Mouse (Mus musculus) lung, adult 2 months (tissue): ENCODE data around the gene Fam90a1b. TPM values are rescaled to one million over a fixed set of nuclear protein-coding genes. Genes with fewer than 3 reads are reported as not detected.
A peak's percentile ranks its signal among the peaks of the same experiment; 100 is the strongest.
"Not testable (repeated sequence)": the region's sequence is repeated elsewhere in the genome, so short reads cannot be mapped to it uniquely, and the experiment has no call there.

Experiments used
- DNase-seq: peaks from one replicate; pipeline ENCODE4 v3.0.0; 2022
- H3K4me1 ChIP-seq: fragments of 200-500 bp; 2 replicates; pipeline ENCODE4 v1.6.1; 2011; ENCODE audit warnings: low read length; ENCODE audit not compliant: control insufficient read depth, insufficient read depth
- H3K4me3 ChIP-seq: fragments of 200-500 bp; replicated peaks from 2 replicates; pipeline ENCODE3; 2011; ENCODE audit warnings: low read depth, mild to moderate bottlenecking, control low read depth, low read length; ENCODE audit errors: extremely low read depth
- CTCF ChIP-seq: fragments of 200-500 bp; IDR thresholded peaks from 2 replicates; pipeline ENCODE4 v1.5.1; 2011; ENCODE audit warnings: mild to moderate bottlenecking, low read length, control low read depth; ENCODE audit not compliant: insufficient read depth
- POLR2A ChIP-seq: fragments of 200-500 bp; IDR thresholded peaks from 2 replicates; pipeline ENCODE4 v1.6.1; 2011; ENCODE audit warnings: low read depth, mild to moderate bottlenecking, control low read depth, low read length, borderline replicate concordance; ENCODE audit errors: extremely low read depth
- WGBS: fragments of 180-500 bp; shearing (Covaris S2); methylation state at CpG from one replicate; pipeline ENCODE4 v1.1.7; 2018; 5-methylcytosine and 5-hydroxymethylcytosine counted together
- polyA plus RNA-seq: library from polyadenylated mRNA; depleted of rRNA; stranded (reverse); fragments of >200 nt; gene quantifications from 2 replicates; pipeline ENCODE4 v1.2.3, GENCODE M21; 2012; rRNA removed

Fam90a1b gene
- polyA plus RNA-seq = not detected in 2 replicates

GRCm38 (mm10) chrX:94366670-94367241, at the start of gene Fam90a1b, which contains the start of gene Apoo:
TSS of gene Fam90a1b (minus strand) at chrX:94366777.
TSS of gene Apoo (plus strand) at chrX:94367117.
- Histone ChIP-seq H3K4me1 (no peaks in the 10 kb centered on the region), H3K4me3 (peak within 1 kb of the TSS; percentile 74)
- WGBS = 27% methylated on average over 46 of the region's 46 CpGs
- DNase-seq = peak; percentile 93
- TF ChIP-seq CTCF = peak; percentile 59
- peak; percentile 21; the same call in 1 of the 2 replicates for TF ChIP-seq POLR2A

- DNase-seq = no peak
- no peak for TF ChIP-seq CTCF
- no peak for TF ChIP-seq POLR2A
- WGBS = 53% methylated on average over 3 of the region's 3 CpGs
These were observed 42.4 kb upstream of the Fam90a1b start for GRCm38 (mm10) chrX:94408975-94409374.

DNA sequence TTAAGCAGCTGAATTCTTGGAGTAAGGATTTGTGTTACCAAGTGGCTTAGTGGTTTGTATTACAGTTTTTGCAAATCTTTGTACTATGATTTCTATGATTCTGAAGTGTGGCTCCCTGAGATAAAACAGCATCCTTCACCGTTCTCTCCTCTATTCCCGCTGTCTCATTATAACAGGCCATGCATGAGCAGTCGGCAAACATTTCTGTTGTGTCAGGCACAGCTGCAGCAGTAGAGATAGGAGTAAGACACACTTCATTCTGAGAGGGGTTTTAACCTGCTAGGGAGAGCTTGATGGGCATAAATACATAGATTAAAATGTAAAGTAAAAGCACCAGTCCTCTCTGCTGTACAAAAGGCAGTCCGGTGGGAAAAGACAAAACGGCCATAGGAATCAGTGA, 12.2 kb upstream of the Fam90a1b start:
- Histone ChIP-seq H3K4me1 (no peaks in the 10 kb centered on the region), H3K4me3 (no peak overlapping the region)
- no peak for DNase-seq
- WGBS = 85% methylated on average over 5 of the region's 5 CpGs
- TF ChIP-seq CTCF = no peak
- TF ChIP-seq POLR2A = no peak

More at GRCm38 (mm10) chrX:94408975-94409374, 42.4 kb upstream of the Fam90a1b start:
- H3K4me3 ChIP-seq = no peak overlapping the region
- peaks cover 2% of the 10 kb centered on the region for H3K4me1 ChIP-seq

GRCm38 (mm10) chrX:94367248-94367647, 671 bp upstream of the Fam90a1b start:
- TF ChIP-seq CTCF = no peak
- no peak for TF ChIP-seq POLR2A
- Histone ChIP-seq H3K4me3 (peak overlapping the region; percentile 74), H3K4me1 (no peaks in the 10 kb centered on the region)
- DNase-seq = no peak
- WGBS = 30% methylated on average over 17 of the region's 17 CpGs

DNA sequence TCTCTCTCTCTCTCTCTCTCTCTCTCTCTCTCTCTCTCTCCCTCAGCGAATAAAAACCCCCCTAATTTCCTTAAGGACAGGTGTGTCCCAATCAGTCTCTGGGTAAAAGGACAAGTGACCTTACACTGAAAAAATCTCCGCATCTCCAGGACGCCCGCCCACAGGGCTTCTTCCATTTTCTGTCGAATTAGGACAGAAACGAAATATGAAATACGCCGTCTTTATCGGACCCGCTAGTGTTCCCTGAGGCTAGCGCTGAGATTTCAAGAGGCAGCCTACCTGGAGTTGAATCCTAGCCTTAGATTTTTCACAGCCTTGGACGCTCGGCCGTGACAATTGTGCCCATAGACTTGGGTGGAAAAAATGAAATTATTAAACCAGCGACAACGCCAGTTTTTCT, 548 bp downstream of the Fam90a1b start:
- WGBS = 30% methylated on average over 16 of the region's 16 CpGs
- DNase-seq = peak; percentile 22
- Histone ChIP-seq H3K4me1 (no peaks in the 10 kb centered on the region), H3K4me3 (no peak overlapping the region)
- TF ChIP-seq POLR2A (no peak), CTCF (no peak)

- peak; percentile 5 for DNase-seq
- H3K4me1 ChIP-seq = no peaks in the 10 kb centered on the region
- no peak overlapping the region for H3K4me3 ChIP-seq
- TF ChIP-seq CTCF (no peak), POLR2A (no peak)
- 44% methylated on average over 14 of the region's 14 CpGs for WGBS
These were observed 1.1 kb downstream of the Fam90a1b start for GRCm38 (mm10) chrX:94365381-94365925.

DNA sequence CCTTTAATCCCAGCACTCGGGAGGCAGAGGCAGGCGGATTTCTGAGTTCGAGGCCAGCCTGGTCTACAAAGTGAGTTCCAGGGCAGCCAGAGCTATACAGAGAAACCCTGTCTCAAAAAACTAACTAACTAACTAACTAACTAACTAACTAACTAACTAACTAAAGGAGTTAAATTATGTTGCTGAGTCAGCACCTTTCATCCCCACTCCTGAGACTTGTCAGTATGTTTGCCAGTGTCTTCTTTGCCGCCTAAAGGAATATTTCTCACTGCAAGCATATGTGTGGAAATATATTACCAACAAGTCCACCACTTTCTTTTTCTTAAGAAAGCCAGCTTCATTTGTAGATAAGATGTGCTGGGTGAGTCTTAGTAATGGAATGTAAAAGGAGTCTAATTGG, 22.9 kb downstream of the Fam90a1b start:
- WGBS = 88% methylated on average over 4 of the region's 4 CpGs
- DNase-seq, H3K4me1 ChIP-seq, H3K4me3 ChIP-seq: not testable (repeated sequence)

DNA sequence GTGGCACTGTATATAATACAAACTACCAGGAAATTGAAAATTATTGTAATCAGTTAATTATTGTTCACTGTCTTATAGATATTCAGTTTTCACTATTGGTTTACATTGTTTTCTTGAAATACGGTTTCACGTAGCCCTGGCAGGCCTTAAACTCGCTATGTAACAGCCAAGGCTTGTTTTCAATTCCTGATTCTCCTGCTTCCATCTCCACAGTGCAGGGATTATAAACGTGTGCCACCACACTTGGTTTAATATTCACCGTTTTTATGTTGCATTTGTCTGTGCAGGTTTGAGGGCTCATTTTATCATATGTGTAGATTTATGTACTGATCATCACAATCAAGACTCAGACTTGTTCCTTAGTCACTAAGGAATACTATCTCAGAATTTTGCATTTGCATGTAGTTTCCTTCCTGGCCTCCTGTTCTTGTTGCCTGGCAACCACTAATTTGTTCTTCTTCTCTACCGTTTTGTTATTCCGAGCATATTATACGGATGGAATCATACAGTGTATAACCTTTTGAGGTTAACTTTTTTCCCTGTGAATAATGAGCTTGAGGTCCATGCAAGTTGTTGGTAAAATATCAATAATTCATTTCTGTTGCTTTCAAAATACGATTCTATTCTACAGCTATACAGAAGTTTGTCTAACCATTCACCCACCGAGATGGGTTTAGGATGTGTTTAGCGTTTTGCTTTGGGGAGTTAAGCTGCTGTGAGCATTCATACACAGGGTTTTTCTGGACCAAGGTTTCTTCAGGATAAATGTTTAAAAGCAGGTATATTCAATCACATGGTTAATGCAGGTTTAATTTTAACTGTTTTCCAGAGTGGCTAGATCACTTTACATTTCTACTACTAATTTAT, 45.3 kb downstream of the Fam90a1b start:
- 81% methylated on average over 11 of the region's 11 CpGs for WGBS
- Histone ChIP-seq H3K4me3 (no peak overlapping the region), H3K4me1 (no peaks in the 10 kb centered on the region)
- TF ChIP-seq POLR2A = no peak
- TF ChIP-seq CTCF = no peak
- DNase-seq = no peak

Other genes with a start within 250 kb of the Fam90a1b start
- gene Zfx, start 243.1 kb downstream of the Fam90a1b start, polyA plus RNA-seq = 3.7 and 7.2 TPM in 2 replicates
- gene Eif2s3x, start 153.9 kb downstream of the Fam90a1b start, polyA plus RNA-seq = 22.1 and 32.8 TPM in 2 replicates
- gene Klhl15, start 132.2 kb downstream of the Fam90a1b start, polyA plus RNA-seq = 5.6 and 9.1 TPM in 2 replicates
- gene Apoo, start 340 bp upstream of the Fam90a1b start, polyA plus RNA-seq = 3.2 and 6.6 TPM in 2 replicates
- 148 and 168 TPM in 2 replicates for gene Maged1, start 175.4 kb upstream of the Fam90a1b start, polyA plus RNA-seq